Mouse (Mus musculus): ENCODE measurements around the gene Utp14a.
"Not testable (repeated sequence)": the region's sequence is repeated elsewhere in the genome, so short reads cannot be mapped to it uniquely, and the experiment has no call there.

Gene Utp14a

DNA sequence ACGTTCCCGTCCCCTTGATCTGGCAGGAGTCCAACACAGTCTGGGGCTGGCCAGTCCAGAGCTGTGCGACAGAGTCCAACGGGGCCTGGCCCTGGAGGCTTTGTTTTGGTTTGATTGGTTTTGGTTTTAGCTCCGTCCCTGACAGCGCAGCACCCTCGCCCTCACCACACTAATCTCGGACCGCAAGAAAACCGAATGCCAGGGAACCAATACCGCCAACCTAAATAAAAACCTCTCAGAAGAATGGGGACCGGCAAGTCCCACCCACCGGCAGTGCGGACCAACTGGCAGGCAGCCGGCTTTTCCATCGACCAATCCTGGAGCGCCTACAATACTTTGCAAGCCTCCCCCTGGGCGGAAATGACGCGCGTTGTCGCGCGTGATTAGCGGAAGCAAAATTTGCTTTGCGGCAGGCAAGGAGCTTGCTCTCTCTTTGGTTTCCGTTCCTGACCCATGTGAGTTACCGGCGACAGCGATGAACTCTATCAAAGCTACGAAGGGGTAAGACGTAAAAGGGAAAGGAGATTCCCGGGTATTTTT lies at the start of gene Utp14a:
TSS of gene Utp14a (plus strand) at position 395 of the 540 bp plus-strand sequence.
- peak; percentile 96 for DNase-seq

DNA sequence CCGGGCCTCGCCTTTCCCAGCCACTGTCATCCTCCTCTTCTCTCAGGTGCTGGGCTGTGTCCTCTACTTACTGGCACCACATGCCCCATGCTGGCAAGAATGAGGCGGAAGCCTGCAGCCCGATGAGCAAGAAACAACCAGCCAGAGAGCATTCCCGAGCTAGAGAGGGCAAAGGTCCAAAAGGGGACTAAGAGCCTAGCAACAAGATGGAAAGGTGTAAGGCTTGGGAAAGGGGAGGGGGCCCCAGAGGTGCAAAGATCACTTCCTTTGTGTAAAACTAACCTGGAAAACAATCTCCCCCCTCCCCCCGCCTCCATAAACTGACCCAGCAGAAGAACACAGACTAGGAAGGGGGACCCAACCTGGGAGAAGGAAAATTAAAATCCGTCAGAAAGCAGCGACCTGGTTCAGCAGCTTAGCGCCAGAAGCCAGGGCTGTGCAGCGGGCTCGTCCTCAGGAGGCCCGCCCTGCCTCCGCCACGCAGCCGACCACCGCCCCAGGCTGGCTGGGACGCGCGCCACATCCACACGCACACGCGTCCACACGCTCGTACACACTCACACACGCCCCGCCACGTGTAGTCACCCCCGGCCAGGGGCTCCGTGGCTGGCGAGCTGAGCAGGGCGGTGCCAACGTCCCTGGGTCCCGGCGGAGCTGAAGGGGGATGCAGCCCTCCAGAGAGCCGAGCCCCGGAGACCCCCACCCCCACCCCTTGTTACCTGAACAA lies 48.7 kb upstream of the Utp14a start:
- peak; percentile 47 for DNase-seq

DNA sequence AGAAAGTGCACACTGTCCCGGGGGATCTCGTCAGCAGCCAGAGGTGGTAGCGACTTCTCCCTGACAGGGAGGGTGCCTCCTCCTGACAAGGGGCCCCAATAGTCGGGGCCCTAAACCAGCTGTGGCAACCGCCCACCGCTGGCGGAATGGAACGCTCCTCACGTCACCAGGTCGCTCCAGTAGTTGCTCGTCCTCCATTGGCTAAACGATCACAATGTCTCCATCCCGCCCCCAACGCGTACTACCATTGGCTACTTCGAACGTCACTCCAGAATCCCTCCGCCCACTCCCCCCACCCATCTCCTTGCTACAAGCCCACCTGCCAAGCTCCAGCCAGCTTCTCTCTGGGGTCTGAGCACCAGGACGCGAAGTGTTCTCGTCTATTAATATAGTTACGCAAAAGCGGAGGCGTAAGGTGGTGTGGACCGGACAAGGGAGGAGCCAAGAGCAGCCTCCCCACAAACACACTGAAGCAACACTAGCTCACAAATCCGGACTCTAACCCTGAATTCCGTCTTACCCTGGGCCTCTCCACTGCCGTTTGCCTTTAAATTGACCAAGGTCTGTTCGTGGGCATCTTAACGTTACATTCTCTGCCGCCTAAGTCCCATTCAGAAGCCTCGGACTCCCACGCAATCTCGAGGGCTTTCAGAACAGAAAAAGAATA lies 48.0 kb upstream of the Utp14a start, which contains the start of gene Zdhhc9:
TSS of gene Zdhhc9 (minus strand) at position 360 of the 667 bp plus-strand sequence.
- peak; percentile 87 for DNase-seq

- not testable (repeated sequence) for DNase-seq
Observed at GRCm38 (mm10) chrX:48209746-48210145, 46.9 kb upstream of the Utp14a start.

DNA sequence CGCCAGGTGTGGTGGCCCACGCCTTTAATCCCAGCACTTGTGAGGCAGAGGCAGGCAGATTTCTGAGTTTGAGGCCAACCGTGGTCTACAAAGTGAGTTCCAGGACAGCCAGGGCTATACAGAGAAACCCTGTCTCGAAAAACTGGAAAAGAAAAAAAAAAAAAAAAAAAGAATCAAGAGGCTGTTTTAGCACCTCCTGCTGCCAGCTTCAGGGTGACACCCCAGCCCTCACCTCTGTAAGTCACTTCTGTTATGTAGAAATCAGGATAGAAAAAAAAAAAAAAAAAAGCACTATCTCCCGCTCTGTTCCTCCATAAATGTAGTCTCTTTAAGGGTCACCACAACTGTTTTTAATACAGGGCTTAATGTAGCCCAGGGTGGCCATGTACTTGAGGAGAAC lies 37.2 kb upstream of the Utp14a start:
- DNase-seq, result no peak

GRCm38 (mm10) chrX:48222706-48223105 lies 34.0 kb upstream of the Utp14a start:
- no peak for DNase-seq

- DNase-seq, result no peak
Observed at GRCm38 (mm10) chrX:48226225-48226624, 30.4 kb upstream of the Utp14a start.

DNA sequence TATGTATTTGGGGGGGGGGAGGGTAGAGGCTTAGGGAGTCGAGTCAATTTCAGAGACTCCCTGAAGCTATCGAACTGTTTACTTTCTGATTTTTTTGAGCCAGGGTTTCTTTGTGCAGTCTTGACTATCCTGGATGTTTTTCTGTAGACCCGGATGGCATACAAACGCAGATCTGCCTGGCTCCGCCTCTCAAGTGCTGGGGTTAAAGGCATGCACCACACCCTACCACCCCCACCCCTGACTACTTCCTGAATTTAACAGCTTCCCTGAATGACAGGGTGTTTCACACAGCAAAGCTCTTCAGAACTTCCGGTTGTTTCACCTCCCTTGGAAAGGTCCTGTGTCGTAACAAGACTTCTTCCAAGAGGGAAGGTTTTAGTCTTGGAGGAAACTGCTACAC lies 22.2 kb upstream of the Utp14a start:
- DNase-seq, result peak; percentile 1

- peak; percentile 32 for DNase-seq
Observed at GRCm38 (mm10) chrX:48255830-48256428, 733 bp upstream of the Utp14a start.

DNA sequence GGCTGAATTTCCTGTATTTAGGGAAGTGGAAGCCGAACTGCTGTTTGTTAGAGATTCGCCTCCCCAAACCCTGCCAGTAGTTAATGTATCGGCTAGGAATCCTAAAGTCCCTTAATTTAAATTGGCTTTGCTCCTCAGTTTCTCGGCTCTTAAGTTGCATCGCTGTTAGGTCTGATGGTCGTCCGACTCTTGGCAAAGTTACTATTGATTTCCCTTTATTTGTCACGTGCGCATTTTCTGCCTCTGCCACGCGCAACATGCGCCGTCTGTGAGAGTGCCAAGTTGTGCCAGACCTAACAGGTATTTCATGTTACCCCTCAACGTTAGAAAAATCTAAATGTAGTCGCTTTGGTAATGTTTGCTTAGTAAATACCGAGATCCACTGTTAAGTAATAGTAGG lies 349 bp downstream of the Utp14a start:
- DNase-seq, result no peak

DNA sequence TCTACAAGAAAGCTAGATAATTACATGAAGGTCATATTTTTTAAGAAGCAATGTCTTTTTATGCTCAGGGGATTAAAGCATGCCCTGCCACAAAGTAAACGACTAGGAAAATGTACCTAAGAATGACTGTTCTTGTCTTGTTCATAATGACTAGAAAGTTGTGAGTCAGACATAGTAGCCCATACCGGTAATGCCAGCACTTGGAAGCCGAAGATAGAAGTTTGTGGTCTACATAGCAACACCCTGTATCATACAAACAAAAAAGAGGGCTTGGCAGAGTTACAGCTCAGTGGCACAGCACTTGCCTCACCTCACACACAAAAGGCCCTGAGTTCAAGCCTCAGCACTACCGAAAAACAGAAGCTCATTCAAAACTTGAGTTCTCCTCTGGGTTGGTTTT lies 15.0 kb downstream of the Utp14a start:
- no peak for DNase-seq

GRCm38 (mm10) chrX:48274634-48275033 lies 18.0 kb downstream of the Utp14a start:
- no peak for DNase-seq

GRCm38 (mm10) chrX:48278103-48278502 lies 21.4 kb downstream of the Utp14a start:
- peak; percentile 61 for DNase-seq

DNA sequence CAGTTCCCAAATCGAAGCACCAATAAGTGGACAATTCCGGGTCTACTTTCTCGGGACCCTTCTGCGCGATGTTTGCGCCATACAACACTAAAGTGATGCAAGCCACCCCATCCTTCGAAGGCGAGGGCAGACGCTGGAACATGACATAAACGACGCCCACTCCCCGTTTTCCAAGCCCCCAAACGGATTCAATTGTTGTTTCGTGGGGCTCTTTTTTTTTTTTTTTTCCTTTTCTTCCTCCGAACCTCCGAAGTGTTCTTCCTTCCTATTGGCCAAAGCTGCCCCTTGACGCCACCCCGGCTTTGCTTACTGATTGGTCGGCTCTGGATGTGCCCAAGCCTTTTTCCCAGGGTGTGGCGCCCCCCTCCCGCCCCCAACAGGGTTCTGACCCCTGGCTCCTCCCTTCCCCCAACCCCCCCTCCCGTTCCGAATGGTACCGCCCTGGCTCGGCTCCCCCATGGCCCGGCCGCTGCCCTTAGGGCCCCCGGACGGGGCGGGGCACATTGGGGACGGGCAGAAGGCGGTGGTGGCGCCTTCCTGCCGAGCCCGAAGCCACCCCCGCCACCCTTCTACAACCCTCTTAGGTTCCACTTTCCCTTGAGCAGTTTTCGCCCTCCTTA lies 27.8 kb downstream of the Utp14a start:
- peak; percentile 89 for DNase-seq

GRCm38 (mm10) chrX:48285006-48285650 lies 28.5 kb downstream of the Utp14a start:
- DNase-seq, result peak; percentile 88

- DNase-seq, result no peak
Observed at GRCm38 (mm10) chrX:48285651-48286021, 29.0 kb downstream of the Utp14a start.

- no peak for DNase-seq
Observed at GRCm38 (mm10) chrX:48286488-48286887, 29.8 kb downstream of the Utp14a start.

- DNase-seq, result no peak
Observed at GRCm38 (mm10) chrX:48288008-48288407, 31.3 kb downstream of the Utp14a start.

- no peak for DNase-seq
Observed at GRCm38 (mm10) chrX:48291413-48291812, 34.8 kb downstream of the Utp14a start.

GRCm38 (mm10) chrX:48305356-48305755 lies 48.7 kb downstream of the Utp14a start:
- no peak for DNase-seq

- DNase-seq, result peak; percentile 26
Observed at GRCm38 (mm10) chrX:48310706-48311517, 54.2 kb downstream of the Utp14a start.

GRCm38 (mm10) chrX:48311727-48312126 lies 55.1 kb downstream of the Utp14a start:
- DNase-seq, result no peak
